Mouse (Mus musculus) heart, adult 11 months (tissue): ENCODE measurements around the gene Npas2.

Experiments
- DNase-seq: peaks from one replicate; pipeline ENCODE4 v3.0.0; 2022

Npas2 gene

DNA sequence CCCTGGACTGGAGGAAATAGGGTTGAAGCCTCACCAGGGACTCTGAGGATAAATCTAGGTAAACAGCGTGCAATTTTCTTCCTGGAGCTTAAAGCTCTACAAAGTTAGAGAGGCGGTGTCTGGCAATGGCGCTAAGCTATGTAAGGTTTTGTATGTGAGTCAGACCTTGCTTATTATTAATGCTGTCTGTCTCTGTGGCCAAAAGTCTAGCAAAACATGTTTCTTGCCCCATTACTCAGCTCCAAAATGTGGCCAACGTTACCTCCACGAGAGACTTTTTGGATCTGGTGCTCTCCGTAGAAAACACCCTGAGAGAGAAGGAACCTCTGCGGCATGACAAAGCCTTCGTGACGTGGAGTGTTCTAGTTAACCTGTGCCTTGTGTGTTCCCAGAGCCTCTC lies 93.5 kb downstream of the Npas2 start:
- no peak for DNase-seq

DNA sequence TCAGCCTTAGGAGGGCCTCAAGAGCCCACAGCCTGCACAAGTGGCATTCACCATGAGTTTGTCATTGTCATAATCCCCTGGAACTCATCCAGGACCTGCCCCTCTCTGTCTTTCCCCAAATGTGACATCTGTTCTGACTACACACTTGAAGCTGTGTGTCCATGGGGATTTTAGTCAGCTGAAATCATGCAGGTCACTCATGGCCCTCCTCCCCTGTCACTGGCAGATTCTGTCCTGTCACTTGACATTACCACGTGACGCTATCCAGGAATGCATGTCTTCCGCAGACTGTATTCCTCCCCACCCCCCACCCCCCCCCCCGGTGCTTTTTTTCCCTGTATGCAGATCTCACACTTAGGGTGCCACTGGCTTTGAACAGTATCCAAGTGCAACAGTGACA lies 94.3 kb downstream of the Npas2 start:
- peak; percentile 92 for DNase-seq

DNA sequence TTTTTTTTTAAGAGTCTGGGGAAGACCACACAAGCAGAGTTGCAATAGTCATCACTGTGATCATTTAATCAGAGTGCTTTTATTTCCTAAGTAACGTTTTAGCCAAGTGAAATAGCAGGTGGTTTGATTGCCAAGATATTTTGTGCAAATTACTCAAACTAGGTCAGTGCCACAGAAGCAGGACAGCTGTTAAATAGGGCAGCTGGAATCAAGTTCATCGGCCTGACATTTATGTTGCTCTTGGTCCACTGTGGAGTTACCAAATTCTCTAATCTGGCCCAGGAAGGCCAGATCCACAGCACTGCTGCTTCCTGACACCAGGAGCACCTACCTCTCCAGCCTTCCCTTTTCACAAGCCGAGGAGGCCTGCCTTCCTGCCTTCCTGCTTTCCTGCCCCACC lies 94.9 kb downstream of the Npas2 start:
- no peak for DNase-seq

DNA sequence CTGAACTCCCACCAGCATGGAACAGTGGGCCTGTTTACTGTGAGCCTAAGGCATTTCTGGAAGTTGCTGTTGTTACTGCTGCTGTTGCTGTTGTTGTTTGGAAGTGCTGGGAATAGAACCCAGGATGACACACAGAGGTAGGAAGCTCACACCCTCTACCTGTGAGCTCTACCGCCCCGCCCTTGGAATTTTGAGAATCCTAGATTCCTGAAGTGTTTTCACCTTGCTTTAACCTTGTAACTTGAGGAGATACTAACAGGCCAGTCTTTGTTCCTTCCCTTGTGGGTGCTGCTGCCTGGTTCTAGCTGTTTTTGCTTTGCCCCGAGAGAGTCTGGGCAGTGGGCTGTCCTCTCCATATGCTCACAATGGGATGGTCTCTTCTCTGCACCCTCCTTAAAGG lies 98.5 kb downstream of the Npas2 start:
- DNase-seq = no peak

DNA sequence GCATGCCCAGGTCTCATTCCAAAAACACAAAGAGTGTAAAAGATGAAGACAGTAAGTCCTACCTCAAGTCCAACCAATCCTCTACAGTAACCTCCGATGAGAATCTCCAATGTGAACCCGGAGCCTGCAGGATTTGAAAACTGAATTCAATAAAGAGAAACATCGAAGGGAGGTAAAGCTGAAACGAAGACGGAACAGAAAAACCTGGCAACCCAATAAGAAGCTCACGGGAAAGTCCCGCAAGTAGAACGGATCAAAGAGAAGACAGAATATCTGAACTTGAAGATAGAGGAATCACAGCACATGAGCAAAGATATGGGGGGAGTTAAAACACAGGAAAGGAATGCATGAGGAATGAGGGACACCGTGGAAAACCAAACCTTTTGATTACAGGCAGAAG lies 104.8 kb downstream of the Npas2 start:
- DNase-seq = no peak

DNA sequence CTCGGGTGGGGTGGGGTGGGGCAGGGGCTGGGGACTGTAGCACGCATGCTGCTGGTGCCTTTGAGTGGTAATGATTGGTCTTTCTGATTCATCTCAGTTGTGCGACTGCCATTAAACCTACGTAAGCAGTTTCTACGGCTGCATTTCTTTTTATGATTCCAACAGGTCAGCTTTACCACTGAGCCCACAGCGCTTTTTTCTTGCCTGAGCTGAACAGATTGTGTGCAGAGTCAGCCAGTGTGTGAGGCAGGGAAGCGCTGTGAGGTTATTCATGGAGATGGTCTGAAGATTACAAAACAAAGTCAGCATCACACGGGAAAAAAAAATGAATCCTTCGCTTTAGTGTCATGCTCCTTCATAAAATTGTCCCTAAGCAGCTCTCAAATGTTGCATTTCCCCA lies 106.7 kb downstream of the Npas2 start:
- no peak for DNase-seq

DNA sequence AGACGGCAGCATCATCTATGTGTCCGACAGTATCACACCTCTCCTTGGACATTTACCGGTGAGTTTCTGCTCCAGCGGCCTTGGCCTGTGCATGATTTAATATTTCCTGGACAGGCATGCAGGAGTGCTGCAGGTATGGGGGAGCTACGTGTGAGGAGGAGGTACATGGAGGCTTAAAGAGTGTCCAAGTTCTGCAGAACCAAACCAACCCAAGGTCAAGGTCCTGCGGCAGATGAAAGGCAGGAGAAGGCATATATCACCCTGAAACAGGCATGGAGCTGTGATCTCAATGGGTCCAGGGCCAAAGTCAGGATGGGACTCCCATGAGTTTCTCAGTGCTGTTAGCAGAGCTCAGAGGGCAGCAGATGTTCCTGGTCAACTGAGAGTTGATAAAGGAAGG lies 107.1 kb downstream of the Npas2 start:
- DNase-seq = no peak

DNA sequence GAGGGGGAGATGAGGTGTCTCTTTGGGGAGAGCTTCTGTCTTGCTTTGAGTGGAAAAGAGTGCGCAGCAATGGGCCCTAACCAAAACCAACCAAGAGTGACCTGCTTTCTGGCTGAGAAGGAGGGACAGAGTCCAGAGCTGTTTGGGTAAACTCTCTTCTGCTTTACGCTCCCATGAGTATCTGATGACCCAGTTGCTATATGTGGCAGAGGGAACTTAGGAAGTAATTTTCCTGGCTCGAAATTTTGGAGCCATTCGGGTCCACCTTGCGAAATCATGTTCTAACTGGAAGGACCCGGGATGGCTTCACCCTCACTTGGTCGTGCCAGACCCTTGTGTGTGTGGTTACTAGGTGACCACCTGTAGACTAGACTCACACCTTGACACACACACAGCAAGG lies 108.7 kb downstream of the Npas2 start:
- DNase-seq = no peak

DNA sequence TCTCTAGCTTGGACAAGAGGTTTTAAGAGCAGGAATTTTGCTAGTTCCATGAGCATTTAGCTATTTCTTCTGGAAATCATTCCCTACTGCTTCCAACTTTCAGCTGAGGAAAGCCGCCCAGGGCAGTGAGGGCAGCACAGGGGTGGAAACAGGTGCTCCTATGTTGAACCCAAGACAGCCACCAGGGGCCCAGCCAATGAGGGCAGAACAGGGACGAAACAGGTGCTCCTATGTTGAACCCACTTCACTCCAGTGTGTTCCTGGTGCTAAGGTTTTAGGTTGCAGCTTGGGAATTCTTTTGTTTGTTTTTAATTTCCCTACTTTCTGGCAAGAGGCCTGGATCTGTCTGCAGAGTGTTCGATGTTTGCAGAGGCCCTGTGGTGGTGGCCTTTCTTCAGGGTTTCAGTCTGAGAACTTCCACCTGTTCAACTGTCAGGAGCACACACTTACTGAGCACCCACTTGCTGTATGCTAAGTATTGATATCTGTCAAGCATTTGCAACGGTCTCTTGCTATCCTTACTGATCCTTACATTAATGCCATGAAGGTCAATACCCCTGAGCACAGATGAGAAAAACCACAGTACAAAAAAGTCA lies 109.6 kb downstream of the Npas2 start:
- DNase-seq = peak; percentile 83

DNA sequence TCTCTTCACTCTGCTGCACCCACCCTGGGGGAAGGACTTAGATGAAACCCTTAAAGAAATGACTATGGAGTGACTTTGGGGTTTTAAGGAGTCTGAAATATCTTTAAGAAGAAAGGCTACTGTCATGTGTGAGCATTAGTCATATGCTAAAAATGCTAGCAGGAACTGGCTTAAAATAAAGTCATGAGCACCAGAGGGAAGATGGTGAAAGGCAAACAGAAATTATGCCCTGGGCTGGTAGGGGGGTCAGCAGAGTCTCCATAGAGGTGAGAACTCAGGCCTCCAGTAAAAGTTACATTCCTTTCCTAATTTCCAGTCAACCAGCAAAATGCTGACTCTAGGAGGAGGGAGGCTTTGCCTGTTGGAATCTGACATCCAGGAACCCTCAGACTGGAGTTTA lies 113.8 kb downstream of the Npas2 start:
- DNase-seq = no peak

DNA sequence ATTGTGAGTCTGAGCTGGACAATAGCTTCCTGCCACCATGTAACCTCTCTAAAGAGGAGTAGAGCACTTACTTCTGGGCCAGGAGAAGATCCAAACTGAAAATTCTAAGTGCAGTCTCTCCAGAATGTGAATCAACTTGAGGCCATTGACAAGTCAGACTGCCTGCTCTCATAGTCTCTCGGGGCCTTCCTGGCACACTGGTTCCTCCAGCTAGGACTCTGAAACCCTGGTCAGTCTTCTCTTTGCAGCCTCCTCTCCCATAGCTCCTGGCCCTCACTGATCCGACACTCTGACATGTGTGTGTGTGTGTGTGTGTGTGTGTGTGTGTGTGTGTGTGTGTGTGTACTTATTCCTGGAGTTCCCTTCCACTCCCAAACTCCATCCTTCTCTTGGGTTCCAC lies 114.4 kb downstream of the Npas2 start:
- peak; percentile 90 for DNase-seq

DNA sequence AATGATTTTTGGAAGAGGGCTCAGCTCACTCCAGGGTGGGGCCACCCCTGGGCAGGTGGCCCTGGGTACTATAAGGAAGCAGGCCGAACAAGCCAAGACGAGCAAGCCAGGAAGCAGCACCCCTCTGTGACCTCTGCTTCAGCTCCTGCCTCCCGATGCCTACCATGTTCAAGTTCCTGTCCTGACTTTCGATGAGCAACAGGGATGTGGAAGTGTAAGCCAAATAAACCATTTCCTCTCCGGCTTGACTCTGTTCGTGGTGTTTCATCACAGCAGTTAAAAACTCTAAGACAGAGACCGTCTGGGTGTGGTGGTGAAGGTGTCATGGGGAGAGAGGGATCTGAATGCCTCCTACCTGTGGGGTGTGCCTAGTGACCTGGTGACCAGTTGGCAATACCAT lies 116.0 kb downstream of the Npas2 start:
- peak; percentile 83 for DNase-seq

DNA sequence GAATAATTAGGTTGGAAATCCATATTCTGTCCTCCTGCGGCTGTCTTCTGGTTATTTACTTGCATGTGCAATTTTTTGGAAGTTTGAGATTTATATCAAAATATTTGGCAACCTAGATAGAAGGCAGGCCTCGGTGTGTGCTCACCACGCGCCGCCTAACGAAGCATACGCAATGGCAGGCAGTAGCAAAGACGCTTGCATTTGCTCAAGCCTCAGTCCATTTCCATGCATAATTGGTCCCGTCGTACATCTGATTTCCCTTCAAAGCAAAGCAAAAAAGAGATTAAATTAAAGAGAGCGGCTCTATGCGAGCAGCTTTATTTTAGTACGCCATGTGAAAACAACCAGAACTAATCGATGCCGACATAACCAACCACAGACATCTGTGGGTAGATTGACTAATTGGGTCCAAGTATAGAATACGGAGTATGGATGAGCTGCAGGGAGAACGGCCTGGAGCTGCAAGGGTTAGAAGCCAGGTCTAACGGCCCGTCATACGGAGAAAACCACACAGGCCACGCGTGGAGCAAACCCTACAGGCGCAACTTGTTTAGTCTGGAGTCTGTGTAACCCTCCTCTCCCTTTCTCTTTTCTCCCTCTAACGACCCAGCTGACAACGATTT lies 118.9 kb downstream of the Npas2 start:
- DNase-seq = no peak

DNA sequence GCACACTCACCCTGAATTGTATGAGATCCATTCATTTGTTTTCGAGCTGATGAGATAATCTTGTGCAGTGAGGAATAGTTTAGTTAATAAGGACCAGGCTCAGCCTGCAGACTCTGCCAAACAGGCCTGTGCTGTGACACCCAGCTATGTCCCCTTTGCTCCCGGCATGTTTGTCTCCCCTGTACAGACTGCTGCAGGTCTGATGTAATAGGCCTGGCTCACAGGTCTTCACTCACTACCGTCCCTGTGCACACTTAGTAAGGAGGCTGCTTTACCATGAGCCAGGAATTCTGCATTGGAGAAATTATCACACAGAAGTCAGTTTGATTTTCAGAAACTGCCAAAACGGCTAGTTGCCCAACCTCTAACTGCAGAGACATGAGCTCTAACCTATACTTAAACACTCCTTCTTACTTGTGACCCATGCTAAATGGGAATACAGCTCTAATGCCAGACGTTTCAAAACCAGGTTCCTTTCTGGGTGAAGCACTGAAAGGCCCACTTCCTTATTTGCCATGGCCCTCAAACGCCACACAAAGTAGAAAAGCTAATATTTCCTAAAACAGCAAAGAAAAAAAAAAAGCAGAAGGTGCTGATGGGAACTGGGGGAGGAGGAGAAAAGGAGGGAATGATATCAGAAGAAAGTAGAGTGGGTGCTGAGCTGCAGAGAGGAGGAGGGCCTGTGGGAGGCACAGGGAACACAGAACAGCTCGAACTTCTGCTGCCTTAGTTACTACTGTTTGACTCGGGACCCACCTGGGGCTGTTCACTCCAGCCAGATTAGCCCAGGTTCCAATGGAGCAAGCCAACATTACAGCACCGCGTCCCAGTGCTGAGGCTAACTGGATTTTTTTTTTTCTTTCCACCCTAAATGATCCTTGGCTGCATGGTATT lies 120.1 kb downstream of the Npas2 start:
- DNase-seq = no peak

DNA sequence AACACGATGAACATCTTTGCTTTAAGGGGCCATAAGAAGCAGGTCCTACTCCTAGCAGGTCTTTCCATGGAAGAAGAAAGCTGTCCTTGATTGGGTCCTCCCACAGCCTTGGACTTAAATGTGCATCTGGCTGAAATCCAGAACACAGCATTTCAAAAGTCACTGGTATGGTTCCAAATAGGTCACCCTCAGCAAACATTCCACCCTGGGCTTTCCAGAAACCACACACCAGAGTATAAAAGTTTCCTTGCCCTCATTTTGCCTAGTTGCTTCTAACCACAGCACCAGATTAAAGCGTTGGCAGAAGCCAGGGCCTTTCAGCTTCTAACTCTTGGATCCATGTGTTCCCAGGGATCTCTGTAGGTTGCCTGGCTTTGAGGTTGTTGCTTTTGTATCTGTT lies 124.4 kb downstream of the Npas2 start:
- DNase-seq = peak; percentile 88

DNA sequence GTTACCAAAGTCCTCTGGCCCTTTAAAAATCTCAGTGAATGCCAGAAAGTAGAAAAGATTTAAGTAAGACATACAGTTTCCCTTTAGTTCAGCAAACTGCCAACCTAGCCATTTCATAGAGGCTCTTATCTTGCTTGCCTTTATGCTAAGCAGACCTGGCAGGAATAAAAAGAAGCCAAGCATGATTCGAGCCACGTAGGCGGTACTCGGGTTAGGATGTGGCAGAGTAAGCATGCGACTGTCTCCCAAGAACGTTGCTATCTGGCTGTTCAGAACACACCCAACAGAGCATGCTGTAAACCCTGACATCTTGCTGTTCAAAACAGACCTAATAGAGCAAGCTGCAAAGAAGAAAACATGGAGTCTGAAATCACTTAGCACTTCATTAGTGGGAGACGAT lies 125.3 kb downstream of the Npas2 start:
- no peak for DNase-seq

DNA sequence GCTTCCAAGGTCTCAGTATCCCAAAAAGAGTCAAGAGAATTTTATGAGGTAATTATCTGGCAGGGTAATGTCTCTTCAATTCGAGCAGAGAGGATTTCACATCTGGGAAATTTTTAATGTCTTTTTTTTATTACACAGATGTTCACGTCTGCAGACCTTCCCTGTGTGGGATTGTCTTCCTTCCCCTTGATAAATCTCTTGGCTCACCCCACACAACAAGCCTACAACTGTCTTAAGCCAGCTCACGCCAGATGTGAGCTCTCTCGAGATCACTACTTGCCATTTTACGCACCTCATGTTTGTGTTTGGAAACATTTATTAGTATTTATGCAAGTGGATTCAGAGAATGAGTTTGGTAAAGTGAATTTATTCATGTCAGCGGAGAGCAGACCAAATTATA lies 128.4 kb downstream of the Npas2 start:
- DNase-seq = no peak

DNA sequence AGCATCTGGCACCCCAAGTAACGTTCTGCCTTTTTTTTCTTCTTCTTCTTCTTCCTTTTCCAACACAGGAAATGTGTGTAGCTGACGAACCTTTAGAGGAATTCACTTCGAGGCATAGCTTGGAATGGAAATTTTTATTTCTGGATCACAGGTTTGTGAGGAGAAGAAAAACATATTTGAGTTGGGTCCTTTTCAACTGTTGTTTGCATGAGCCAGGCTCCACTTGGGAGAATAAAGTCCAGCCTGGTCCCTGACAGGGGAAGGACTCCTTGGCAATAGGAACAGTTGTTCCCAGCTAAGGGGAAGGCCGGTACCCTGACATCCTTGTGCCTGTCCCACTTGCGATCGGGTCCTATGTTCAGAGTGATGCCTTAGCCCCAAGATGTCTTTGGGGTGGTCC lies 131.7 kb downstream of the Npas2 start:
- no peak for DNase-seq

DNA sequence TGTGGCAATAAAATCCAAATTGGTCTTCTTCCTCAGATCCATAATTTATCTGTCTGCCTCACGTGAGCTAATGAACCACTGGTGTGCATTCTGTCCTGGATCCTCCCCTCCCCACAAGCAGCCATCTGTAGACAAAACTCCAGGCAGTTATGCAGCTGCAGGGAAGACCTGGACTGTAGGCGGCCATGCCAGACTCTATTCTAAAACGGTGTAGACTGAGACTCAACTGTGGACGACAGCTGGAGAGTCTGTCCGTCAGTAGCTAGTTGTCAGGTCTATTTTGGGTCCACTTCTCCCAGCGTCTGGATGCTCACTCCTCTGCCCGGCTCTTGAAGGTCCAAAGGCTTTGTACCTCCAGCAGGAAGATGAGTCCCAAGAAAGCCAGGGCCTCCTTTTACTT lies 134.0 kb downstream of the Npas2 start:
- DNase-seq = no peak

DNA sequence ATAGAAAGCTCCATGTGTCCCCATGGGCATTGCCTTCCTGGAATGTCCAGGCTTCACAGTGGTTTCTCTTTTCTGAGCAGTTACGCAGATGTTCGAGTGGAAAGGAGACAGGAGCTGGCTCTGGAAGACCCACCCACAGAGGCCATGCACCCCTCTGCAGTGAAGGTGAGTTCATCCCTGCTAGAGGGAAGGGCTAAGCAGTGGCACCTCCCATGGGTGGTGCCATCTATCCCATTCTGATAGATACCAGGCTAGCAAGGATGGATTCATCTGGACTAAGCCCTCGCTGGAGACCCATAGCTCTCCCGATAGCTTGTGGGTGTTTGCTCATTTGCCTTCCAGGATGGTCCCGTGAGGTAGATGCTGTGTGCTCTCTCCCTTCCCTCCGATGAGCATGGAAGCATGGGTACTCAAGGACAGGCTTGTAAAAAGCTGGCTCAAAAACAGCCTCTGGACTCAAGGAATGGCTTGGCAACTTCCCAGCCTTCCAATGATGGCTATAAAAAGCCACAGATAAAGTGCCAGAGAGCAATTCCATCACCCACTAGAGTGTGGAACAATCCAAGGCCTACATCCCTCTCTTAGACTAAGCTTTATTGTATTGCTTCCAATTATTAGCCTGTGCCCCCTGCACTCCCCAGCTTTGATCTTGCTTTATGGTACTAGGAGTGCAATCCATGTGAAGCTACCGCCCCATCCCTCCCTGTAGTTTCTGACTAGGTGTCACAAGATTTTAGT lies 137.5 kb downstream of the Npas2 start:
- DNase-seq = peak; percentile 94

DNA sequence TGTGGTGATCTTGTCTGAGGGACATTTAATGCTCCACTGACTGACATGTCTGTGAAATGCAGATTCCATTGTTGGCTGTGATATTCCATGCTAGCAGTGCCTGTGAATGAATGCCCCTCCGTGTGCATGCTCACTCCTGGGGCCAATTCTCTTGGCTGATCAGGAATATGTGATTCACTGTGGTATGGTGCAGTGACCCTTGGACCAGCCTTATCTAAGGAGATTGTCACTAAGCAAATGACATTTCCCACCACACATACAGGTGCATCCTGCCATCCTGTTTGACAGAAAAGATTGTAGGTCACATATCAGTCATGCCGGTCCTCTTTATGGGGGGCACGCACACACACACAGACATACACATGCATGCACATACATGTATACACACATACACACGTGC lies 138.9 kb downstream of the Npas2 start:
- DNase-seq = no peak

DNA sequence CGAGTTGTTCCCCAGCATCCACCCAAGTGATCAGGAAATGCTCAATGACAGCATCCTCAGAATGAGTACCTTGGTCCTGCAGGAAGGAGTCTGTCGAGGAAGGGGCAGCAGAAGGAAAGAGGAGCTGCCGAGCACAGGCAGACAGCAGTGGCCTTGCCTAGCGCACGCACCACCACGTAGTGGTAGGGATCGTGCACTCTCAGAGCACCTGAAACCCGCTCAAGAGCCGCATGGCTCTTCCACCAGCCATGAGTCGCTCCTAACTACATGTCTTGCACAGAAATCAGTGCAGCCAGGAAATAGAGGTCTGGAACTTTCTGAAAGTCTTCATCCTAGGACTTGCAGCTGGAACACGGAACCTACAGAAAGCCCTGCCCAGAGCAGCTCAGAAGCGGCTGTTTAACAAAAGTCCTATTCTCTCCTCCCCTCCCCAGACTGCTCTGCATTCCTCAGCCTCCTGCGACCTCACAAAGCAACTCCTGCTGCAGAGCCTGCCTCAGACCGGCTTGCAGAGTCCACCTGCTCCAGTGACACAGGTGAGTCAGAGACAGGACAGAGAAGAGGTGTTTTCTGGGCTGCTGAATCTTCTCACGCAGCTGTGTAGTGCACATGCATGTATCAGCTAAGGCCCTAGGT lies 142.1 kb downstream of the Npas2 start:
- DNase-seq = no peak

DNA sequence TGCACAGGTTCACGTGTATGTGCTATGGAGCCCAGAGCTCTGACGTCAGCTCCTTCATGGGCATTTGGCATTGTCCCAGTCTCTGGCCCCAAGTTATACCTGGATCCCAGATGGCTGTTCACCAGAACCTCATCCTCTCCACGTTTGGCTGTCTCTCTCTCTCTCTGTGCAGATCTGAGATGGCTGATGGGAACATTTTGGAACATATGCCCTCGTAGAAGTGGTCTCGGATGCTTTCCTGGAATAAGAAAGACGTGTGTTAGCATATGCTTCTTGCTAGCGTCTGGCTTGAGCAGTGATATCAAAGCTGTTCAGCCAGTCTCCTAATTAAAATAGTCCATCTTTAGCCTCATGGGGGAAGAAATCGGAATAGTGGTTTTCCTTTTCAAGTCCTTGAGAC lies 143.3 kb downstream of the Npas2 start:
- DNase-seq = no peak
